Mouse (Mus musculus): Measurements from ENCODE around the gene Phldb1. TPM values are rescaled to one million over a fixed set of nuclear protein-coding genes. Genes with fewer than 3 reads are reported as not detected.
A peak's percentile ranks its signal among the peaks of the same experiment; 100 is the strongest.

The Phldb1 gene
- polyA plus RNA-seq, 1 experiment from 2014 or later, result 24.4 TPM

GRCm38 (mm10) chr9:44732130-44732549 is 2.9 kb downstream of the Phldb1 start:
- Histone ChIP-seq H3K4me1 (replicated peaks; ENCODE audit: insufficient read depth, low read length) (peaks cover 41% of the 10 kb centered on the region), H3K9ac (ENCODE audit: low read depth, low read length) (no peak overlapping the region), H3K4me3 (replicated peaks; ENCODE audit: low read depth, low read length) (no peak overlapping the region), H3K9me3 (replicated peaks; ENCODE audit: low read length) (no peaks in the 10 kb centered on the region), H3K27me3 (ENCODE audit: insufficient read depth, low read length) (no peaks in the 10 kb centered on the region), H3K4me2 (ENCODE audit: low read length) (no peak overlapping the region), H3K27ac (no peak overlapping the region), H3K36me3 (ENCODE audit: insufficient read depth, low read length) (no peaks in the 10 kb centered on the region)
- no peak for TF ChIP-seq CTCF (IDR thresholded peaks at IDR 0.05; ENCODE audit: low read depth)
- 71% methylated on average over 5 of the region's 5 CpGs for whole genome bisulfite sequencing
- ATAC-seq (replicated peaks; ENCODE audit: low FRiP score, low read depth) (no peak), DNase-seq (ENCODE audit: low spot score) (no peak)

- TF ChIP-seq CTCF (IDR thresholded peaks at IDR 0.05; ENCODE audit: low read depth), result no peak
- 57% methylated on average over 5 of the region's 5 CpGs for WGBS
- H3K9ac ChIP-seq (ENCODE audit: low read depth, low read length), result no peak overlapping the region
- peaks cover 29% of the 10 kb centered on the region for H3K4me1 ChIP-seq (replicated peaks; ENCODE audit: insufficient read depth, low read length)
- H3K4me2 ChIP-seq (ENCODE audit: low read length), result no peak overlapping the region
- H3K27ac ChIP-seq, result peak overlapping the region; percentile 73; the same call in 1 of the 2 replicates
- no peak overlapping the region for H3K4me3 ChIP-seq (replicated peaks; ENCODE audit: low read depth, low read length)
- H3K36me3 ChIP-seq (ENCODE audit: insufficient read depth, low read length), result peaks cover 12% of the 10 kb centered on the region; the same call in 1 of the 2 replicates
- H3K9me3 ChIP-seq (replicated peaks; ENCODE audit: low read length), result no peaks in the 10 kb centered on the region
- DNase-seq (ENCODE audit: low spot score) (no peak), ATAC-seq (replicated peaks; ENCODE audit: low FRiP score, low read depth) (no peak)
- H3K27me3 ChIP-seq (ENCODE audit: insufficient read depth, low read length), result no peaks in the 10 kb centered on the region
Measured at GRCm38 (mm10) chr9:44727441-44727840, 7.6 kb downstream of the Phldb1 start.

GRCm38 (mm10) chr9:44726431-44727146 is 8.4 kb downstream of the Phldb1 start:
- peak overlapping the region; percentile 73 for H3K27ac ChIP-seq
- H3K9me3 ChIP-seq (replicated peaks; ENCODE audit: low read length), result no peaks in the 10 kb centered on the region
- peak; percentile 67 for DNase-seq (ENCODE audit: low spot score)
- TF ChIP-seq CTCF (IDR thresholded peaks at IDR 0.05; ENCODE audit: low read depth), result no peak
- peaks cover 32% of the 10 kb centered on the region for H3K4me1 ChIP-seq (replicated peaks; ENCODE audit: insufficient read depth, low read length)
- no peak overlapping the region for H3K4me3 ChIP-seq (replicated peaks; ENCODE audit: low read depth, low read length)
- no peaks in the 10 kb centered on the region for H3K27me3 ChIP-seq (ENCODE audit: insufficient read depth, low read length)
- 27% methylated on average over 10 of the region's 10 CpGs for WGBS
- no peak overlapping the region for H3K9ac ChIP-seq (ENCODE audit: low read depth, low read length)
- ATAC-seq (replicated peaks; ENCODE audit: low FRiP score, low read depth), result peak; percentile 67
- H3K4me2 ChIP-seq (ENCODE audit: low read length), result no peak overlapping the region
- peaks cover 12% of the 10 kb centered on the region; the same call in 1 of the 2 replicates for H3K36me3 ChIP-seq (ENCODE audit: insufficient read depth, low read length)

DNA sequence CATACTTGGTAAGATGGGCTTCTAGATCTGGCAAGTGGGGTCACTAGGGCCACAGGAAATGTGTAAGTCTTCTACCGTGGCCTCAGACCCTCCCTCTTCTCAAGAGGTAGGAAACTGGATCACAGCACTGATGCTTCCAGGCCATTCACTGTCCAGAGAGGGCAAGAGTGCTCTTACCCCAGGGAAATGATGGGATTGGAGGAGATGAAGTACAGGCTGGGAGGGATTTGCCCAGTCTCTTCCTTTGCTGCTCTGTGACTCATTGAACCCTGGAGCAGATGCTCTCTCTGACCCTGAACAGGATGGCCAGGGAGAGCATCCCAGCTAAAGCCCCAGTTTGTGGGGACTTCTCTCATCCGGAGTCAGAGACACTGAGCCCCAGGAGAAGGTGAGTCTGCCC is 10.3 kb downstream of the Phldb1 start:
- no peak for TF ChIP-seq CTCF (IDR thresholded peaks at IDR 0.05; ENCODE audit: low read depth)
- no peak overlapping the region; the same call in 1 of the 2 replicates for H3K27ac ChIP-seq
- H3K36me3 ChIP-seq (ENCODE audit: insufficient read depth, low read length), result peaks cover 12% of the 10 kb centered on the region; the same call in 1 of the 2 replicates
- no peak overlapping the region for H3K9ac ChIP-seq (ENCODE audit: low read depth, low read length)
- 63% methylated on average over 2 of the region's 2 CpGs for WGBS
- H3K27me3 ChIP-seq (ENCODE audit: insufficient read depth, low read length), result no peaks in the 10 kb centered on the region
- ATAC-seq (replicated peaks; ENCODE audit: low FRiP score, low read depth) (no peak), DNase-seq (ENCODE audit: low spot score) (no peak)
- H3K9me3 ChIP-seq (replicated peaks; ENCODE audit: low read length), result no peaks in the 10 kb centered on the region
- no peak overlapping the region for H3K4me3 ChIP-seq (replicated peaks; ENCODE audit: low read depth, low read length)
- H3K4me1 ChIP-seq (replicated peaks; ENCODE audit: insufficient read depth, low read length), result peaks cover 44% of the 10 kb centered on the region
- H3K4me2 ChIP-seq (ENCODE audit: low read length), result no peak overlapping the region

DNA sequence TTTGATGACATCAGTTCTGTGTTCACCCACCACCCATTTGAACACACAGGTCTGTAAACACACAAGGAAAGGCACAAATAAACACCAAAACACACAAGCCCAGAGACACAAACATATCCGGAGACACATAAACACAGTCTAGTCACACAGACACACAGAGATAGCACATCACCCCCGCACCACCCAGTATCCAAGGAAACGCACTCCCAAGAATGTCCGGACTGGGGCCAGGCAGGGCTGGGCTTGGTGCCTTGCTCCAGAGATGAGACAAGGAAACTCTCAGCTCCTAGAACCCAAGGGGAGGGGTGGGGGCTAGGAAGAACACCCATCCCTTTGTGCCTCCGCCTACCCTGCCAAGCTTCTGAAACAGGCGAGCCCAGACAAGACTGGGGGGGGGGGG is 10.8 kb downstream of the Phldb1 start:
- Histone ChIP-seq H3K9ac (ENCODE audit: low read depth, low read length) (no peak overlapping the region), H3K9me3 (replicated peaks; ENCODE audit: low read length) (no peaks in the 10 kb centered on the region), H3K4me1 (replicated peaks; ENCODE audit: insufficient read depth, low read length) (peaks cover 44% of the 10 kb centered on the region), H3K27ac (peak overlapping the region; percentile 76; the same call in 1 of the 2 replicates), H3K27me3 (ENCODE audit: insufficient read depth, low read length) (no peaks in the 10 kb centered on the region), H3K4me3 (replicated peaks; ENCODE audit: low read depth, low read length) (no peak overlapping the region), H3K4me2 (ENCODE audit: low read length) (no peak overlapping the region), H3K36me3 (ENCODE audit: insufficient read depth, low read length) (peaks cover 12% of the 10 kb centered on the region; the same call in 1 of the 2 replicates)
- ATAC-seq (replicated peaks; ENCODE audit: low FRiP score, low read depth), result no peak
- no peak for DNase-seq (ENCODE audit: low spot score)
- TF ChIP-seq CTCF (IDR thresholded peaks at IDR 0.05; ENCODE audit: low read depth), result no peak
- 73% methylated on average over 6 of the region's 6 CpGs for WGBS

- WGBS, result 64% methylated on average over 11 of the region's 11 CpGs
- DNase-seq (ENCODE audit: low spot score) (no peak), ATAC-seq (replicated peaks; ENCODE audit: low FRiP score, low read depth) (no peak)
- no peaks in the 10 kb centered on the region for H3K27me3 ChIP-seq (ENCODE audit: insufficient read depth, low read length)
- H3K9me3 ChIP-seq (replicated peaks; ENCODE audit: low read length), result no peaks in the 10 kb centered on the region
- H3K36me3 ChIP-seq (ENCODE audit: insufficient read depth, low read length), result peaks cover 12% of the 10 kb centered on the region; the same call in 1 of the 2 replicates
- no peak overlapping the region for H3K4me2 ChIP-seq (ENCODE audit: low read length)
- H3K4me3 ChIP-seq (replicated peaks; ENCODE audit: low read depth, low read length), result no peak overlapping the region
- TF ChIP-seq CTCF (IDR thresholded peaks at IDR 0.05; ENCODE audit: low read depth), result no peak
- peak overlapping the region; percentile 76 for H3K27ac ChIP-seq
- no peak overlapping the region for H3K9ac ChIP-seq (ENCODE audit: low read depth, low read length)
- peaks cover 44% of the 10 kb centered on the region for H3K4me1 ChIP-seq (replicated peaks; ENCODE audit: insufficient read depth, low read length)
Measured at GRCm38 (mm10) chr9:44723521-44724041, 11.4 kb downstream of the Phldb1 start.
